Mouse (Mus musculus): ENCODE data around the gene P4htm. TPM values are rescaled to one million over a fixed set of nuclear protein-coding genes. Genes with fewer than 3 reads are reported as not detected.
A peak's percentile ranks its signal among the peaks of the same experiment; 100 is the strongest.

P4htm gene
- total and polyA plus RNA-seq, 3 experiments, result 14.2 to 21.0 (median 15.3) TPM

DNA sequence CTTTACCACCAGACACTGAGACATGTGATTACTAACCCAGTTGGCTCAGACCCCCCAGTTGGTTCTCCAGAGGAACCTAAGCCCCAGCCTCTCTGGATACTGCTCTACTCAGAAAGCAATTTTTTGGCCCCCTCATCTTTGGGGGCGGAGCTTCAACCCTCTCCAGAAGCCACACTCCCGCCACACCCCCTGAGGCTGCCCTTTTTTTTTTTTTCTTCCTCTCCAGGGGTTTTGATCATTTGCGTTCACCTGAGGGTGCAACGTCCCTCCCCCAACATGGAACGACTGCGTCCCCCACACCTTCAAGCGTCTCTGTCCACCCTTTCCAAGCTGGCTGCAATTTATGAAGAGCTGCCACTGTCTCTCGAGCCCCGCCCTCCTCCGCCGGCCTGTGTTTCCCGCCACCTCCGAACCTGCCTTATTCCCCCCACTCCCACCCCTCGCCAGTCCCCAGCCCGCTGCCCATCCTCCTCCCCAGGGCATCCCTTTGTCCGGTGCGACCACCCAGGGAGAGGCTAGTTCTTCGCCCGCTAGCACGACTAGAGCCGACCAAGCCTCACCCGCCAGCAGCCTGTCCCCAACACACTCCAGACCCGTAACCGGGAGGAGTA is 19.4 kb downstream of the P4htm start:
- H3K36me3 ChIP-seq (ENCODE audit: control insufficient read depth, insufficient read depth, low read length), result no peaks in the 10 kb centered on the region
- no peaks in the 10 kb centered on the region for H3K27me3 ChIP-seq (ENCODE audit: control insufficient read depth, insufficient read depth, low read length)
- H3K4me1 ChIP-seq (ENCODE audit: control insufficient read depth, insufficient read depth, low read length), result peaks cover 7% of the 10 kb centered on the region
- peak overlapping the region; percentile 66 for H3K4me3 ChIP-seq
- DNase-seq, result peak; percentile 44 to 54
- H3K79me2 ChIP-seq (replicated peaks; ENCODE audit: control insufficient read depth, insufficient read depth, low read length), result no peaks in the 10 kb centered on the region; the same call in 1 of the 2 replicates
- TF ChIP-seq CTCF (IDR thresholded peaks at IDR 0.05) (no peak), EP300 (IDR thresholded peaks at IDR 0.05; ENCODE audit: insufficient read depth, low read depth, low read length) (no peak), POLR2A (IDR thresholded peaks at IDR 0.05; ENCODE audit: insufficient read depth, low read depth, low read length) (no peak)
- peak overlapping the region; percentile 90 for H3K9ac ChIP-seq (ENCODE audit: low read depth, low read length)
- H3K27ac ChIP-seq, result peak overlapping the region; percentile 85
- intact Hi-C loops (cut with DNase I), result loop anchor here (5.0 kb wide), 1 partner anchor 69 kb away; the partner anchor contains the start of gene Arih2
- under 1% methylated on average over 24 of the region's 24 CpGs for WGBS

GRCm38 (mm10) chr9:108577025-108577424 is 20.4 kb downstream of the P4htm start:
- Histone ChIP-seq H3K27ac (no peak overlapping the region), H3K4me1 (ENCODE audit: control insufficient read depth, insufficient read depth, low read length) (peaks cover 7% of the 10 kb centered on the region), H3K9ac (ENCODE audit: low read depth, low read length) (no peak overlapping the region), H3K27me3 (ENCODE audit: control insufficient read depth, insufficient read depth, low read length) (no peaks in the 10 kb centered on the region), H3K79me2 (replicated peaks; ENCODE audit: control insufficient read depth, insufficient read depth, low read length) (no peaks in the 10 kb centered on the region; the same call in 1 of the 2 replicates), H3K36me3 (ENCODE audit: control insufficient read depth, insufficient read depth, low read length) (no peaks in the 10 kb centered on the region), H3K4me3 (no peak overlapping the region)
- no peak for DNase-seq
- no peak for TF ChIP-seq EP300 (IDR thresholded peaks at IDR 0.05; ENCODE audit: insufficient read depth, low read depth, low read length)
- TF ChIP-seq CTCF (IDR thresholded peaks at IDR 0.05), result no peak
- no peak for TF ChIP-seq POLR2A (IDR thresholded peaks at IDR 0.05; ENCODE audit: insufficient read depth, low read depth, low read length)
- WGBS, result 57% methylated on average over 6 of the region's 6 CpGs
- intact Hi-C loops (cut with DNase I), result loop anchor here (5.0 kb wide), 1 partner anchor 70 kb away; the partner anchor contains the start of gene Arih2

- Histone ChIP-seq H3K79me2 (replicated peaks; ENCODE audit: control insufficient read depth, insufficient read depth, low read length) (no peaks in the 10 kb centered on the region; the same call in 1 of the 2 replicates), H3K4me1 (ENCODE audit: control insufficient read depth, insufficient read depth, low read length) (peaks cover 7% of the 10 kb centered on the region), H3K27ac (no peak overlapping the region), H3K9ac (ENCODE audit: low read depth, low read length) (no peak overlapping the region), H3K36me3 (ENCODE audit: control insufficient read depth, insufficient read depth, low read length) (no peaks in the 10 kb centered on the region), H3K27me3 (ENCODE audit: control insufficient read depth, insufficient read depth, low read length) (no peaks in the 10 kb centered on the region), H3K4me3 (no peak overlapping the region)
- TF ChIP-seq CTCF (IDR thresholded peaks at IDR 0.05), result no peak
- TF ChIP-seq EP300 (IDR thresholded peaks at IDR 0.05; ENCODE audit: insufficient read depth, low read depth, low read length), result no peak
- TF ChIP-seq POLR2A (IDR thresholded peaks at IDR 0.05; ENCODE audit: insufficient read depth, low read depth, low read length), result no peak
- WGBS, result 86% methylated on average over 37 of the region's 37 CpGs
- no peak for DNase-seq
- intact Hi-C loops (cut with DNase I), result loop anchor here (5.0 kb wide), 1 partner anchor 72 kb away; the partner anchor contains the start of gene Arih2
Measured at GRCm38 (mm10) chr9:108575321-108576297, 21.9 kb downstream of the P4htm start.

GRCm38 (mm10) chr9:108574921-108575320 is 22.5 kb downstream of the P4htm start:
- no peak for DNase-seq
- no peaks in the 10 kb centered on the region; the same call in 1 of the 2 replicates for H3K79me2 ChIP-seq (replicated peaks; ENCODE audit: control insufficient read depth, insufficient read depth, low read length)
- H3K27me3 ChIP-seq (ENCODE audit: control insufficient read depth, insufficient read depth, low read length), result no peaks in the 10 kb centered on the region
- no peak overlapping the region for H3K9ac ChIP-seq (ENCODE audit: low read depth, low read length)
- intact Hi-C loops (cut with DNase I), result loop anchor here (5.0 kb wide), 1 partner anchor 72 kb away; the partner anchor contains the start of gene Arih2
- no peak for TF ChIP-seq CTCF (IDR thresholded peaks at IDR 0.05)
- TF ChIP-seq EP300 (IDR thresholded peaks at IDR 0.05; ENCODE audit: insufficient read depth, low read depth, low read length), result no peak
- H3K27ac ChIP-seq, result no peak overlapping the region
- H3K4me3 ChIP-seq, result no peak overlapping the region
- peaks cover 7% of the 10 kb centered on the region for H3K4me1 ChIP-seq (ENCODE audit: control insufficient read depth, insufficient read depth, low read length)
- WGBS, result 86% methylated on average over 12 of the region's 12 CpGs
- H3K36me3 ChIP-seq (ENCODE audit: control insufficient read depth, insufficient read depth, low read length), result no peaks in the 10 kb centered on the region

GRCm38 (mm10) chr9:108573774-108574690 is 23.4 kb downstream of the P4htm start:
- TF ChIP-seq POLR2A (IDR thresholded peaks at IDR 0.05; ENCODE audit: insufficient read depth, low read depth, low read length) (no peak), CTCF (IDR thresholded peaks at IDR 0.05) (peak; percentile 55), EP300 (IDR thresholded peaks at IDR 0.05; ENCODE audit: insufficient read depth, low read depth, low read length) (no peak)
- Histone ChIP-seq H3K27me3 (ENCODE audit: control insufficient read depth, insufficient read depth, low read length) (no peaks in the 10 kb centered on the region), H3K9ac (ENCODE audit: low read depth, low read length) (no peak overlapping the region), H3K36me3 (ENCODE audit: control insufficient read depth, insufficient read depth, low read length) (no peaks in the 10 kb centered on the region), H3K4me1 (ENCODE audit: control insufficient read depth, insufficient read depth, low read length) (peaks cover 5% of the 10 kb centered on the region), H3K79me2 (replicated peaks; ENCODE audit: control insufficient read depth, insufficient read depth, low read length) (no peaks in the 10 kb centered on the region; the same call in 1 of the 2 replicates), H3K4me3 (no peak overlapping the region), H3K27ac (no peak overlapping the region)
- intact Hi-C loops (cut with DNase I), result no loop called here
- WGBS, result 62% methylated on average over 26 of the region's 26 CpGs
- DNase-seq, result no peak
